Mouse (Mus musculus) MEL (cell line): ENCODE results near the gene Htr2a. TPM values are rescaled to one million over a fixed set of nuclear protein-coding genes. Genes with fewer than 3 reads are reported as not detected.

Source experiments
- DNase-seq: peaks from one replicate; pipeline ENCODE4 v3.0.0; 2011; ENCODE audit warnings: low read depth, low spot score
- H3K27ac ChIP-seq: 2 replicates; pipeline ENCODE4 v1.5.1; 2012; ENCODE audit warnings: low read depth, mild to moderate bottlenecking, control low read depth, low read length, moderate library complexity; ENCODE audit not compliant: control insufficient read depth
- H3K27me3 ChIP-seq, 2 experiments: fragments of 150-350 bp in 1 of 2; sonication (generic) in 1 of 2; 2 replicates each; pipeline ENCODE4 v1.6.1; 2012; ENCODE audit warnings: low read length in 2 of 2, mild to moderate bottlenecking in 2 of 2, improper control_type of control experiment in 1 of 2, moderate library complexity in 1 of 2; ENCODE audit not compliant: insufficient read depth in 2 of 2, control insufficient read depth in 1 of 2
- H3K36me3 ChIP-seq, 2 experiments: 2 replicates each; pipeline ENCODE4 v1.6.1; 2012 to 2014; ENCODE audit warnings: low read length in 2 of 2, improper control_type of control experiment in 1 of 2, inconsistent platforms in 1 of 2, mild to moderate bottlenecking in 1 of 2; ENCODE audit not compliant: insufficient read depth in 2 of 2, control insufficient read depth in 1 of 2
- H3K4me1 ChIP-seq, 2 experiments: fragments of 150-350 bp in 1 of 2; sonication (generic) in 1 of 2; 2 replicates each; pipeline ENCODE4 v1.6.1; 2012; ENCODE audit warnings: low read length in 2 of 2, improper control_type of control experiment in 1 of 2, mild to moderate bottlenecking in 1 of 2; ENCODE audit not compliant: insufficient read depth in 2 of 2, control insufficient read depth in 1 of 2
- H3K4me3 ChIP-seq, 2 experiments: fragments of 150-350 bp in 1 of 2; sonication (generic) in 1 of 2; 2 replicates each; pipeline ENCODE4 v1.5.1; 2012; ENCODE audit warnings: low read depth in 2 of 2, low read length in 2 of 2, mild to moderate bottlenecking in 2 of 2, moderate library complexity in 2 of 2, control low read depth in 1 of 2, improper control_type of control experiment in 1 of 2; ENCODE audit not compliant: control insufficient read depth in 1 of 2, insufficient read depth in 1 of 2
- H3K79me2 ChIP-seq: 2 replicates; pipeline ENCODE4 v1.6.1; 2012; ENCODE audit warnings: mild to moderate bottlenecking, low read length, moderate library complexity; ENCODE audit not compliant: control insufficient read depth, poor library complexity, insufficient read depth
- H3K9ac ChIP-seq: 2 replicates; pipeline ENCODE4 v1.6.1; 2012; ENCODE audit warnings: low read depth, mild to moderate bottlenecking, control low read depth, low read length, moderate library complexity; ENCODE audit not compliant: control insufficient read depth, poor library complexity, severe bottlenecking
- H3K9me3 ChIP-seq: fragments of 150-350 bp; sonication (generic); replicated peaks from 2 replicates; pipeline ENCODE4 v1.6.1; 2012; ENCODE audit warnings: mild to moderate bottlenecking, low read length, improper control_type of control experiment, moderate library complexity; ENCODE audit not compliant: insufficient read depth
- BHLHE40 ChIP-seq: IDR thresholded peaks from 2 replicates; pipeline ENCODE4 v1.6.1; 2012; ENCODE audit warnings: low read depth, mild to moderate bottlenecking, inconsistent platforms, low read length, improper control_type of control experiment, borderline replicate concordance
- ELF1 ChIP-seq: IDR thresholded peaks from 2 replicates; pipeline ENCODE4 v1.6.1; 2014; ENCODE audit warnings: low read depth, mild to moderate bottlenecking, inconsistent platforms, low read length, improper control_type of control experiment, moderate library complexity
- EP300 ChIP-seq, 2 experiments: IDR thresholded peaks; 2 replicates each; pipeline ENCODE4 v1.6.1; 2011; ENCODE audit warnings: improper control_type of control experiment in 2 of 2, low read length in 2 of 2, low read depth in 1 of 2, mild to moderate bottlenecking in 1 of 2
- ETS1 ChIP-seq: IDR thresholded peaks from 2 replicates; pipeline ENCODE4 v1.6.1; 2012; ENCODE audit warnings: low read depth, mild to moderate bottlenecking, inconsistent platforms, low read length, improper control_type of control experiment, moderate library complexity
- GATA1 ChIP-seq: IDR thresholded peaks from 2 replicates; pipeline ENCODE4 v1.6.1; 2011; ENCODE audit warnings: low read depth, low read length, improper control_type of control experiment
- JUND ChIP-seq: IDR thresholded peaks from 2 replicates; pipeline ENCODE4 v1.6.1; 2011; ENCODE audit warnings: low read depth, mild to moderate bottlenecking, improper control_type of control experiment, low read length
- MAX ChIP-seq: IDR thresholded peaks from 2 replicates; pipeline ENCODE4 v1.6.1; 2011; ENCODE audit warnings: low read length, improper control_type of control experiment
- MAZ ChIP-seq: IDR thresholded peaks from 2 replicates; pipeline ENCODE4 v1.6.1; 2012; ENCODE audit warnings: low read depth, mild to moderate bottlenecking, inconsistent platforms, low read length, improper control_type of control experiment
- MEF2A ChIP-seq: IDR thresholded peaks from 2 replicates; pipeline ENCODE4 v1.6.1; 2014; ENCODE audit warnings: low read depth, mild to moderate bottlenecking, inconsistent platforms, low read length, improper control_type of control experiment; ENCODE audit not compliant: poor library complexity, insufficient replicate concordance, severe bottlenecking; ENCODE audit errors: extremely low read depth
- MXI1 ChIP-seq: IDR thresholded peaks from 2 replicates; pipeline ENCODE4 v1.6.1; 2011; ENCODE audit warnings: mild to moderate bottlenecking, low read depth, low read length, improper control_type of control experiment
- MYB ChIP-seq: IDR thresholded peaks from 2 replicates; pipeline ENCODE4 v1.6.1; 2011; ENCODE audit warnings: mild to moderate bottlenecking, low read depth, low read length, improper control_type of control experiment
- MYC ChIP-seq: IDR thresholded peaks from 2 replicates; pipeline ENCODE4 v1.6.1; 2011; ENCODE audit warnings: low read depth, mild to moderate bottlenecking, low read length, improper control_type of control experiment, moderate library complexity
- NELFE ChIP-seq: IDR thresholded peaks from 2 replicates; pipeline ENCODE4 v1.6.1; 2011; ENCODE audit warnings: low read depth, low read length, improper control_type of control experiment
- POLR2A ChIP-seq, 2 experiments: IDR thresholded peaks; 2 replicates each; pipeline ENCODE4 v1.6.1; 2011 to 2012; ENCODE audit warnings: low read length in 2 of 2, mild to moderate bottlenecking in 2 of 2, control low read depth in 1 of 2, improper control_type of control experiment in 1 of 2, low read depth in 1 of 2, moderate library complexity in 1 of 2; ENCODE audit not compliant: control insufficient read depth in 1 of 2, insufficient read depth in 1 of 2, poor library complexity in 1 of 2
- RCOR1 ChIP-seq: IDR thresholded peaks from 2 replicates; pipeline ENCODE4 v1.6.1; 2012; ENCODE audit warnings: low read depth, mild to moderate bottlenecking, inconsistent platforms, low read length, improper control_type of control experiment
- SIN3A ChIP-seq: IDR thresholded peaks from 2 replicates; pipeline ENCODE4 v1.6.1; 2012; ENCODE audit warnings: low read length, improper control_type of control experiment, inconsistent platforms
- SMC3 ChIP-seq: IDR thresholded peaks from 2 replicates; pipeline ENCODE4 v1.6.1; 2011; ENCODE audit warnings: low read depth, low read length, improper control_type of control experiment
- TAL1 ChIP-seq: IDR thresholded peaks from 2 replicates; pipeline ENCODE4 v1.6.1; 2012; ENCODE audit warnings: mild to moderate bottlenecking, inconsistent platforms, low read length, moderate library complexity, mixed read lengths
- TCF12 ChIP-seq: IDR thresholded peaks from 2 replicates; pipeline ENCODE4 v1.6.1; 2014; ENCODE audit warnings: low read depth, mild to moderate bottlenecking, inconsistent platforms, low read length, improper control_type of control experiment, moderate library complexity
- ZNF384 ChIP-seq: IDR thresholded peaks from 2 replicates; pipeline ENCODE4 v1.6.1; 2012; ENCODE audit warnings: low read depth, mild to moderate bottlenecking, inconsistent platforms, low read length, improper control_type of control experiment
- polyA plus RNA-seq, 2 experiments: library from polyadenylated mRNA; stranded (reverse) in 1 of 2; unstranded in 1 of 2; fragments of >175 nt in 1 of 2; fragments of >200 nt in 1 of 2; gene quantifications; 2 replicates each; pipeline versions ENCODE4 v1.2.1 to v1.2.4; 2012; ENCODE audit warnings: low replicate concordance in 2 of 2, low read depth in 1 of 2; ENCODE audit not compliant: insufficient read length in 2 of 2, insufficient read depth in 1 of 2, missing spikeins in 1 of 2
- total RNA-seq: library from RNA; depleted of rRNA; stranded (reverse); fragments of 300-350 nt; gene quantifications from 2 replicates; pipeline ENCODE4 v1.2.3, GENCODE M21; 2012

Gene Htr2a
- total and polyA plus RNA-seq, 3 experiments = 0.65 to 1.4 TPM; not detected in 1

DNA sequence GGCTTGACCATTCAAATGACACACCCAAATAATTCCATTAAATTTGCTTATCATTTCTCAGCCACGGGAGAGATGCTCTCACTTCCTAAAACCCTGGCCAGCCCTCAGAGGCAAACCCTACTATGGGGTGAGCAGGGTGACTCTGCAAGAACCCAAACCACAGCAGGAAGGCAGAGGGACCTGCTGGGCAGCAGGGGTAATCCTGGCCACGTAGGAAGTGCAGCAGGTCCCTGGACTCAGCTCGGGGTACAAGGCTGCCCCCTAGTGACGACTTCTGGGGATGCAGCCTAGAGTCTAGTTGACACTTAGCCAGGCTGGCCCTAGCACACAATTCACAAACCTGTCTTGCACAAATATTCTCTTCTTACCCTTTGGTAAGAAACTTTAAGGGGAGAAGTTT lies 2.7 kb downstream of the Htr2a start (continued):
- no peak for TF ChIP-seq MAZ

- H3K27me3 ChIP-seq = no peaks in the 10 kb centered on the region
- H3K9me3 ChIP-seq = no peaks in the 10 kb centered on the region
- no peaks in the 10 kb centered on the region; the same call in 1 of the 2 replicates for H3K79me2 ChIP-seq
- peak overlapping the region; percentile 89 for H3K27ac ChIP-seq
- peak; percentile 93 for DNase-seq
- peak overlapping the region; percentile 56 for H3K9ac ChIP-seq
- peaks cover 0 to 16% of the 10 kb centered on the region in 2 experiments; a peak in 2 of 4 replicates for H3K36me3 ChIP-seq
- TF ChIP-seq BHLHE40 (peak; percentile 48; the same call in 1 of the 2 replicates), MXI1 (peak; percentile 45; the same call in 1 of the 2 replicates), ELF1 (no peak), TAL1 (peak; percentile 90), TCF12 (peak; percentile 82), MEF2A (no peak), SMC3 (no peak), RCOR1 (0 out of 2 replicates have a peak, but pooled peaks have one; percentile 41), EP300 (IDR thresholded peaks at IDR 0.05; ENCODE audit: low read depth in 1 of 2, low read length in 2 of 2) (peak; percentile 81 to 85), SIN3A (peak; percentile 82), MAX (peak; percentile 63), POLR2A (IDR thresholded peaks at IDR 0.05; ENCODE audit: control insufficient read depth in 1 of 2, insufficient read depth in 1 of 2, low read depth in 1 of 2, low read length in 2 of 2, poor library complexity in 1 of 2) (0 out of 4 replicates have a peak, but pooled peaks of 1 of the 2 experiments have one; percentile 38), MYC (0 out of 2 replicates have a peak, but pooled peaks have one; percentile 63), ETS1 (peak; percentile 94), GATA1 (peak; percentile 81), JUND (peak; percentile 61; the same call in 1 of the 2 replicates), ZNF384 (peak; percentile 94), MYB (0 out of 2 replicates have a peak, but pooled peaks have one; percentile 40), NELFE (no peak)
- H3K4me3 ChIP-seq = peak overlapping the region; percentile 33 to 41
- H3K4me1 ChIP-seq = peaks cover 3 to 26% of the 10 kb centered on the region in 2 experiments; a peak in 3 of 4 replicates
Observed at GRCm38 (mm10) chr14:74646107-74646793, 5.6 kb downstream of the Htr2a start.
